Mouse (Mus musculus): ENCODE results near the gene Scpep1. TPM values are rescaled to one million over a fixed set of nuclear protein-coding genes. Genes with fewer than 3 reads are reported as not detected.

Gene Scpep1
- polyA plus RNA-seq, 1 experiment from 2014 or later = 63.5 TPM

GRCm38 (mm10) chr11:88958851-88959250 is 3.6 kb upstream of the Scpep1 start:
- ATAC-seq (replicated peaks; ENCODE audit: low FRiP score) (no peak), DNase-seq (ENCODE audit: low spot score) (no peak)
- H3K4me3 ChIP-seq (ENCODE audit: low read depth, low read length) = no peak overlapping the region
- H3K27ac ChIP-seq (ENCODE audit: low read depth, low read length) = no peak overlapping the region
- H3K4me1 ChIP-seq (replicated peaks; ENCODE audit: control insufficient read depth, insufficient read depth, low read length) = no peaks in the 10 kb centered on the region
- 84% methylated on average over 3 of the region's 3 CpGs for WGBS
- no peaks in the 10 kb centered on the region for H3K9me3 ChIP-seq (ENCODE audit: control insufficient read depth, low read length)
- H3K9ac ChIP-seq (ENCODE audit: low read length) = no peak overlapping the region
- no peaks in the 10 kb centered on the region for H3K36me3 ChIP-seq (ENCODE audit: control insufficient read depth, insufficient read depth, low read length)
- no peaks in the 10 kb centered on the region for H3K27me3 ChIP-seq (ENCODE audit: control insufficient read depth, insufficient read depth, low read length)
- H3K4me2 ChIP-seq (ENCODE audit: low read depth, low read length, severe bottlenecking) = no peak overlapping the region

- Histone ChIP-seq H3K36me3 (ENCODE audit: control insufficient read depth, insufficient read depth, low read length) (no peaks in the 10 kb centered on the region), H3K9me3 (ENCODE audit: control insufficient read depth, low read length) (no peaks in the 10 kb centered on the region), H3K27me3 (ENCODE audit: control insufficient read depth, insufficient read depth, low read length) (no peaks in the 10 kb centered on the region), H3K27ac (ENCODE audit: low read depth, low read length) (no peak overlapping the region), H3K4me2 (ENCODE audit: low read depth, low read length, severe bottlenecking) (peak overlapping the region; percentile 59), H3K4me1 (replicated peaks; ENCODE audit: control insufficient read depth, insufficient read depth, low read length) (no peaks in the 10 kb centered on the region), H3K4me3 (ENCODE audit: low read depth, low read length) (peak overlapping the region; percentile 44), H3K9ac (ENCODE audit: low read length) (peak overlapping the region; percentile 55)
- no peak for DNase-seq (ENCODE audit: low spot score)
- ATAC-seq (replicated peaks; ENCODE audit: low FRiP score) = peak; percentile 60
- WGBS = 0% methylated on average over 4 of the region's 4 CpGs
Observed at GRCm38 (mm10) chr11:88954803-88955202, 462 bp downstream of the Scpep1 start.

- ATAC-seq (replicated peaks; ENCODE audit: low FRiP score) = no peak
- no peak for DNase-seq (ENCODE audit: low spot score)
- Histone ChIP-seq H3K27me3 (ENCODE audit: control insufficient read depth, insufficient read depth, low read length) (no peaks in the 10 kb centered on the region), H3K4me3 (ENCODE audit: low read depth, low read length) (no peak overlapping the region), H3K27ac (ENCODE audit: low read depth, low read length) (no peak overlapping the region), H3K4me2 (ENCODE audit: low read depth, low read length, severe bottlenecking) (no peak overlapping the region), H3K36me3 (ENCODE audit: control insufficient read depth, insufficient read depth, low read length) (no peaks in the 10 kb centered on the region), H3K9me3 (ENCODE audit: control insufficient read depth, low read length) (no peaks in the 10 kb centered on the region), H3K9ac (ENCODE audit: low read length) (no peak overlapping the region), H3K4me1 (replicated peaks; ENCODE audit: control insufficient read depth, insufficient read depth, low read length) (no peaks in the 10 kb centered on the region)
- 92% methylated on average over 3 of the region's 3 CpGs for WGBS
Observed at GRCm38 (mm10) chr11:88953582-88953981, 1.7 kb downstream of the Scpep1 start.

- Histone ChIP-seq H3K9me3 (ENCODE audit: control insufficient read depth, low read length) (no peaks in the 10 kb centered on the region), H3K4me3 (ENCODE audit: low read depth, low read length) (no peak overlapping the region), H3K27ac (ENCODE audit: low read depth, low read length) (no peak overlapping the region), H3K4me1 (replicated peaks; ENCODE audit: control insufficient read depth, insufficient read depth, low read length) (no peaks in the 10 kb centered on the region), H3K9ac (ENCODE audit: low read length) (no peak overlapping the region), H3K36me3 (ENCODE audit: control insufficient read depth, insufficient read depth, low read length) (no peaks in the 10 kb centered on the region), H3K27me3 (ENCODE audit: control insufficient read depth, insufficient read depth, low read length) (no peaks in the 10 kb centered on the region), H3K4me2 (ENCODE audit: low read depth, low read length, severe bottlenecking) (no peak overlapping the region)
- WGBS = 92% methylated on average over 5 of the region's 5 CpGs
- ATAC-seq (replicated peaks; ENCODE audit: low FRiP score) (no peak), DNase-seq (ENCODE audit: low spot score) (no peak)
Observed at GRCm38 (mm10) chr11:88952117-88952516, 3.1 kb downstream of the Scpep1 start.

GRCm38 (mm10) chr11:88951576-88951975 is 3.7 kb downstream of the Scpep1 start:
- no peak overlapping the region for H3K27ac ChIP-seq (ENCODE audit: low read depth, low read length)
- no peak overlapping the region for H3K9ac ChIP-seq (ENCODE audit: low read length)
- no peak for DNase-seq (ENCODE audit: low spot score)
- 98% methylated on average over 2 of the region's 2 CpGs for WGBS
- H3K4me3 ChIP-seq (ENCODE audit: low read depth, low read length) = no peak overlapping the region
- no peaks in the 10 kb centered on the region for H3K27me3 ChIP-seq (ENCODE audit: control insufficient read depth, insufficient read depth, low read length)
- H3K9me3 ChIP-seq (ENCODE audit: control insufficient read depth, low read length) = no peaks in the 10 kb centered on the region
- no peak for ATAC-seq (replicated peaks; ENCODE audit: low FRiP score)
- no peaks in the 10 kb centered on the region for H3K4me1 ChIP-seq (replicated peaks; ENCODE audit: control insufficient read depth, insufficient read depth, low read length)
- no peak overlapping the region for H3K4me2 ChIP-seq (ENCODE audit: low read depth, low read length, severe bottlenecking)
- H3K36me3 ChIP-seq (ENCODE audit: control insufficient read depth, insufficient read depth, low read length) = no peaks in the 10 kb centered on the region

- WGBS = 91% methylated on average over 13 of the region's 13 CpGs
- H3K9me3 ChIP-seq (ENCODE audit: control insufficient read depth, low read length) = no peaks in the 10 kb centered on the region
- H3K9ac ChIP-seq (ENCODE audit: low read length) = no peak overlapping the region
- no peak overlapping the region for H3K27ac ChIP-seq (ENCODE audit: low read depth, low read length)
- DNase-seq (ENCODE audit: low spot score) (no peak), ATAC-seq (replicated peaks; ENCODE audit: low FRiP score) (no peak)
- no peaks in the 10 kb centered on the region for H3K36me3 ChIP-seq (ENCODE audit: control insufficient read depth, insufficient read depth, low read length)
- H3K27me3 ChIP-seq (ENCODE audit: control insufficient read depth, insufficient read depth, low read length) = no peaks in the 10 kb centered on the region
- H3K4me3 ChIP-seq (ENCODE audit: low read depth, low read length) = no peak overlapping the region
- H3K4me2 ChIP-seq (ENCODE audit: low read depth, low read length, severe bottlenecking) = no peak overlapping the region
- no peaks in the 10 kb centered on the region for H3K4me1 ChIP-seq (replicated peaks; ENCODE audit: control insufficient read depth, insufficient read depth, low read length)
Observed at GRCm38 (mm10) chr11:88950640-88951250, 4.5 kb downstream of the Scpep1 start.

GRCm38 (mm10) chr11:88949802-88950639 is 5.2 kb downstream of the Scpep1 start:
- no peak overlapping the region for H3K9ac ChIP-seq (ENCODE audit: low read length)
- no peaks in the 10 kb centered on the region for H3K9me3 ChIP-seq (ENCODE audit: control insufficient read depth, low read length)
- 88% methylated on average over 8 of the region's 8 CpGs for WGBS
- ATAC-seq (replicated peaks; ENCODE audit: low FRiP score) = no peak
- DNase-seq (ENCODE audit: low spot score) = no peak
- H3K27me3 ChIP-seq (ENCODE audit: control insufficient read depth, insufficient read depth, low read length) = no peaks in the 10 kb centered on the region
- H3K4me1 ChIP-seq (replicated peaks; ENCODE audit: control insufficient read depth, insufficient read depth, low read length) = no peaks in the 10 kb centered on the region
- no peak overlapping the region for H3K4me3 ChIP-seq (ENCODE audit: low read depth, low read length)
- no peaks in the 10 kb centered on the region; the same call in 1 of the 2 replicates for H3K36me3 ChIP-seq (ENCODE audit: control insufficient read depth, insufficient read depth, low read length)
- no peak overlapping the region for H3K4me2 ChIP-seq (ENCODE audit: low read depth, low read length, severe bottlenecking)
- H3K27ac ChIP-seq (ENCODE audit: low read depth, low read length) = no peak overlapping the region

GRCm38 (mm10) chr11:88948896-88949295 is 6.4 kb downstream of the Scpep1 start:
- Histone ChIP-seq H3K9me3 (ENCODE audit: control insufficient read depth, low read length) (no peaks in the 10 kb centered on the region), H3K4me2 (ENCODE audit: low read depth, low read length, severe bottlenecking) (no peak overlapping the region), H3K36me3 (ENCODE audit: control insufficient read depth, insufficient read depth, low read length) (no peaks in the 10 kb centered on the region; the same call in 1 of the 2 replicates), H3K4me1 (replicated peaks; ENCODE audit: control insufficient read depth, insufficient read depth, low read length) (no peaks in the 10 kb centered on the region), H3K4me3 (ENCODE audit: low read depth, low read length) (no peak overlapping the region), H3K27ac (ENCODE audit: low read depth, low read length) (no peak overlapping the region), H3K27me3 (ENCODE audit: control insufficient read depth, insufficient read depth, low read length) (no peaks in the 10 kb centered on the region), H3K9ac (ENCODE audit: low read length) (no peak overlapping the region)
- no peak for ATAC-seq (replicated peaks; ENCODE audit: low FRiP score)
- DNase-seq (ENCODE audit: low spot score) = no peak
- 78% methylated on average over 8 of the region's 8 CpGs for WGBS

All from forebrain, embryonic 11.5 days (tissue).